In the genomic region with DNA sequence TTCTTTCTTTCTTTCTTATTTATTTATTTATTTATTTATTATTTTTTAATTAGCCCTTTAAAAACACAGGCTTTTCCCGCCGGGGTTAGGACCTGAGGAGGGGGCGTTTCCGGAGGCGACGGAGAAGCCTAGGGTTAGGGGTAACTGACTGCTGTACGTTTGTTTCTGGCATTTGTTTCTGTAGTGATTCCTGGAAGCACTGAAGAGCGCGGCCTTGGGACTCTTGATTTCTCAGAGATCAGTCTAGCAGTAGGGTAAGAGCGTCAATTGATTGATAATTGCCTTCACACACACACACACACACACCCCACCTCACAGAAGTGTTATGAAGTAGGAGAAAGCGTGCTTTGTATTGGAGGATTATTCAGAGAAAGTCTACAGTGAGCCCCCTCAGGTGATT, we compare ENCODE assay signal across 8 mouse cellular contexts. TPM values are rescaled to one million over a fixed set of nuclear protein-coding genes. Genes with fewer than 3 reads are reported as not detected.
DNase-seq lines count a peak whose midpoint lies in the region; ATAC-seq and TF ChIP-seq lines count a peak whose summit lies in the region.

No protein-coding gene starts in this region.

- H3K4me2 ChIP-seq in neural tube, embryonic 11.5 days (ENCODE audit: low read depth), result peak overlapping the region; percentile 57
- peak overlapping the region; percentile 83 for H3K4me2 ChIP-seq in hindbrain, postnatal 0 days (ENCODE audit: low read depth, low read length)
- peak overlapping the region; percentile 81 for H3K4me2 ChIP-seq in neural tube, embryonic 12.5 days (replicated peaks)

- no peak for TF ChIP-seq CTCF in hindbrain, postnatal 0 days (IDR thresholded peaks at IDR 0.05; ENCODE audit: low read depth)

- peak; percentile 16 to 68 for DNase-seq in adrenal gland, adult (ENCODE audit: inconsistent age in 2 of 2, low spot score in 1 of 2)
- DNase-seq in adrenal gland, adult 2 months, result no peak
- DNase-seq in neural tube, embryonic 11.5 days (ENCODE audit: low spot score), result no peak
- DNase-seq in neural tube, embryonic 10.5 days (ENCODE audit: extremely low spot score, low spot score), result no peak
- DNase-seq in hindbrain, postnatal 0 days (ENCODE audit: low spot score), result peak; percentile 27
- no peak for DNase-seq in thymus, postnatal 25 days
- no peak for DNase-seq in testis, postnatal 10 days (ENCODE audit: low spot score)

- no peak overlapping the region for H3K27ac ChIP-seq in neural tube, embryonic 11.5 days (ENCODE audit: low read depth, low read length)
- H3K27ac ChIP-seq in hindbrain, postnatal 0 days, result no peak overlapping the region
- no peak overlapping the region for H3K27ac ChIP-seq in neural tube, embryonic 12.5 days

- H3K9ac ChIP-seq in neural tube, embryonic 11.5 days (ENCODE audit: low read length), result peak overlapping the region; percentile 81
- H3K9ac ChIP-seq in hindbrain, postnatal 0 days (replicated peaks; ENCODE audit: low read length), result peak overlapping the region; percentile 84
- peak overlapping the region; percentile 84 for H3K9ac ChIP-seq in neural tube, embryonic 12.5 days

- H3K4me1 ChIP-seq in neural tube, embryonic 11.5 days (ENCODE audit: control insufficient read depth, insufficient read depth, low read length), result no peaks in the 10 kb centered on the region; the same call in 1 of the 2 replicates
- no peaks in the 10 kb centered on the region for H3K4me1 ChIP-seq in hindbrain, postnatal 0 days (ENCODE audit: insufficient read depth, low read length)
- peaks cover 8% of the 10 kb centered on the region; the same call in 1 of the 2 replicates for H3K4me1 ChIP-seq in neural tube, embryonic 12.5 days

- H3K9me3 ChIP-seq in neural tube, embryonic 11.5 days (ENCODE audit: control insufficient read depth, low read length), result no peaks in the 10 kb centered on the region
- no peaks in the 10 kb centered on the region for H3K9me3 ChIP-seq in hindbrain, postnatal 0 days (ENCODE audit: low read length)
- no peaks in the 10 kb centered on the region for H3K9me3 ChIP-seq in neural tube, embryonic 12.5 days

- peak overlapping the region; percentile 73 for H3K4me3 ChIP-seq in neural tube, embryonic 11.5 days (ENCODE audit: low read depth, low read length)
- H3K4me3 ChIP-seq in hindbrain, postnatal 0 days (ENCODE audit: low read length), result peak overlapping the region; percentile 96
- H3K4me3 ChIP-seq in neural tube, embryonic 12.5 days, result peak overlapping the region; percentile 77

- peak; percentile 29 for ATAC-seq in neural tube, embryonic 11.5 days (ENCODE audit: insufficient read depth, low FRiP score, low TSS enrichment)
- ATAC-seq in hindbrain, postnatal 0 days, result peak; percentile 48
- ATAC-seq in neural tube, embryonic 12.5 days (ENCODE audit: low FRiP score, low read depth), result peak; percentile 19; the same call in 1 of the 2 replicates

- WGBS in neural tube, embryonic 11.5 days, result 6% methylated on average over 11 of the region's 11 CpGs
- WGBS in hindbrain, postnatal 0 days, result 4% methylated on average over 11 of the region's 11 CpGs
- WGBS in neural tube, embryonic 12.5 days, result 7% methylated on average over 11 of the region's 11 CpGs

- H3K36me3 ChIP-seq in neural tube, embryonic 11.5 days (ENCODE audit: control insufficient read depth, insufficient read depth, low read length), result no peaks in the 10 kb centered on the region
- no peaks in the 10 kb centered on the region for H3K36me3 ChIP-seq in hindbrain, postnatal 0 days (ENCODE audit: insufficient read depth, low read length)
- H3K36me3 ChIP-seq in neural tube, embryonic 12.5 days, result no peaks in the 10 kb centered on the region

- 0 out of 2 replicates have a peak, but pooled peaks cover 2% of the 10 kb centered on the region for H3K27me3 ChIP-seq in neural tube, embryonic 11.5 days (ENCODE audit: control insufficient read depth, insufficient read depth, low read length)
- no peaks in the 10 kb centered on the region for H3K27me3 ChIP-seq in hindbrain, postnatal 0 days (ENCODE audit: insufficient read depth, low read length)
- H3K27me3 ChIP-seq in neural tube, embryonic 12.5 days (replicated peaks), result no peaks in the 10 kb centered on the region

RNA-seq across cellular contexts. Expression of gene Iqcb1, which starts 0.6 kb away (rescaled TPM):
- total RNA-seq in adrenal gland, adult 2 months (2021), result 10 to 100 TPM; 13.8 to 18.2 TPM
- polyA plus RNA-seq in adrenal gland, adult 2 months (2012; rRNA removed), result 0.26 and 1.1 TPM in 2 replicates
- 63.6 and 66.2 TPM in 2 replicates for polyA plus RNA-seq in neural tube, embryonic 11.5 days (2014; fragmentation: Nextera tagmentation; extraction: Ambion mirVana)
- total RNA-seq in hindbrain, postnatal 0 days (2014; rRNA removed), result 17.3 and 23.0 TPM in 2 replicates
- 55.6 and 65.5 TPM in 2 replicates for polyA plus RNA-seq in hindbrain, postnatal 0 days (2015; fragmentation: Nextera tagmentation; extraction: Ambion mirVana)
- polyA plus RNA-seq in neural tube, embryonic 12.5 days (2016; fragmentation: Nextera tagmentation; extraction: Ambion mirVana), result 57.6 and 65.3 TPM in 2 replicates

RNA-seq across cellular contexts. Expression of gene Slc15a2, which starts 44.1 kb away (rescaled TPM):
- total RNA-seq in adrenal gland, adult 2 months (2021), result 1 to 10 TPM; 4.1 to 5.3 TPM
- polyA plus RNA-seq in adrenal gland, adult 2 months (2012; rRNA removed), result 0.20 TPM in 1 of 2 replicates, not detected in the other
- polyA plus RNA-seq in neural tube, embryonic 11.5 days (2014; fragmentation: Nextera tagmentation; extraction: Ambion mirVana), result 2.6 and 3.7 TPM in 2 replicates
- 30.3 and 58.7 TPM in 2 replicates for total RNA-seq in hindbrain, postnatal 0 days (2014; rRNA removed)
- 25.5 and 31.7 TPM in 2 replicates for polyA plus RNA-seq in hindbrain, postnatal 0 days (2015; fragmentation: Nextera tagmentation; extraction: Ambion mirVana)
- polyA plus RNA-seq in neural tube, embryonic 12.5 days (2016; fragmentation: Nextera tagmentation; extraction: Ambion mirVana), result 4.8 and 5.8 TPM in 2 replicates

RNA-seq across cellular contexts. Expression of gene Eaf2, which starts 46.0 kb away (rescaled TPM):
- total RNA-seq in adrenal gland, adult 2 months (2021), result 1 to 10 TPM; 1.4 to 1.8 TPM
- not detected in 2 replicates for polyA plus RNA-seq in adrenal gland, adult 2 months (2012; rRNA removed)
- polyA plus RNA-seq in neural tube, embryonic 11.5 days (2014; fragmentation: Nextera tagmentation; extraction: Ambion mirVana), result 0.76 and 1.2 TPM in 2 replicates
- 0.16 TPM in 1 of 2 replicates, not detected in the other for total RNA-seq in hindbrain, postnatal 0 days (2014; rRNA removed)
- polyA plus RNA-seq in hindbrain, postnatal 0 days (2015; fragmentation: Nextera tagmentation; extraction: Ambion mirVana), result 1.2 and 1.4 TPM in 2 replicates
- 0.81 and 1.2 TPM in 2 replicates for polyA plus RNA-seq in neural tube, embryonic 12.5 days (2016; fragmentation: Nextera tagmentation; extraction: Ambion mirVana)

RNA-seq across cellular contexts. Expression of gene Golgb1, which starts 46.1 kb away (rescaled TPM):
- total RNA-seq in adrenal gland, adult 2 months (2021), result 10 to 100 TPM; 68.0 to 98.8 TPM
- 50.7 and 55.0 TPM in 2 replicates for polyA plus RNA-seq in adrenal gland, adult 2 months (2012; rRNA removed)
- 74.2 and 79.3 TPM in 2 replicates for polyA plus RNA-seq in neural tube, embryonic 11.5 days (2014; fragmentation: Nextera tagmentation; extraction: Ambion mirVana)
- total RNA-seq in hindbrain, postnatal 0 days (2014; rRNA removed), result 36.3 and 53.2 TPM in 2 replicates
- 90.5 and 104 TPM in 2 replicates for polyA plus RNA-seq in hindbrain, postnatal 0 days (2015; fragmentation: Nextera tagmentation; extraction: Ambion mirVana)
- polyA plus RNA-seq in neural tube, embryonic 12.5 days (2016; fragmentation: Nextera tagmentation; extraction: Ambion mirVana), result 75.9 and 85.5 TPM in 2 replicates

Comparison
In these comparisons a context has a peak if more than half of its experiments do, and no peak if none do; other contexts are left out.
1. DNase-seq: peak in adrenal gland, adult (2 of 2) and hindbrain, postnatal 0 days (single experiment); none in adrenal gland, adult 2 months (single experiment), neural tube, embryonic 11.5 days (single experiment), neural tube, embryonic 10.5 days (single experiment), thymus, postnatal 25 days (single experiment) and testis, postnatal 10 days (single experiment).
2. RNA of gene Iqcb1, which starts 0.6 kb away (polyA plus RNA-seq): 63.6 to 66.2 TPM in neural tube, embryonic 11.5 days, 55.6 to 65.5 TPM in hindbrain, postnatal 0 days and 57.6 to 65.3 TPM in neural tube, embryonic 12.5 days; 0.26 to 1.1 TPM in adrenal gland, adult 2 months; every median in the first group is over 10 times any median in the second.
3. Peak in every context shown above with its lines, with median percentiles within 50 percentile points of each other: ATAC-seq, H3K4me2 ChIP-seq, H3K4me3 ChIP-seq and H3K9ac ChIP-seq.